Mouse (Mus musculus): Measurements from ENCODE around the gene Ppif.

The Ppif gene

GRCm38 (mm10) chr14:25693888-25694568, at the start of gene Ppif:
Gene Ppif, plus strand, starts transcription at chr14:25694154.
- peak; percentile 88 to 98 for DNase-seq (ENCODE audit: low read depth in 1 of 2, low spot score in 2 of 2)

GRCm38 (mm10) chr14:25645717-25646116, 48.2 kb upstream of the Ppif start:
- no peak for DNase-seq (ENCODE audit: low read depth in 1 of 2, low spot score in 2 of 2)

- peak; percentile 47 to 72 for DNase-seq (ENCODE audit: low read depth in 1 of 2, low spot score in 2 of 2)
Observed at GRCm38 (mm10) chr14:25646161-25646621, 47.8 kb upstream of the Ppif start.

- no peak for DNase-seq (ENCODE audit: low read depth in 1 of 2, low spot score in 2 of 2)
Observed at GRCm38 (mm10) chr14:25651131-25651530, 42.8 kb upstream of the Ppif start.

- DNase-seq (ENCODE audit: low read depth in 1 of 2, low spot score in 2 of 2): no peak
Observed at GRCm38 (mm10) chr14:25651905-25652304, 42.0 kb upstream of the Ppif start.

- no peak for DNase-seq (ENCODE audit: low read depth in 1 of 2, low spot score in 2 of 2)
Observed at GRCm38 (mm10) chr14:25654401-25655197, 39.4 kb upstream of the Ppif start.

GRCm38 (mm10) chr14:25660661-25661060, 33.3 kb upstream of the Ppif start:
- DNase-seq (ENCODE audit: low read depth in 1 of 2, low spot score in 2 of 2): no peak

GRCm38 (mm10) chr14:25661185-25661920, 32.6 kb upstream of the Ppif start:
- no peak for DNase-seq (ENCODE audit: low read depth in 1 of 2, low spot score in 2 of 2)

- no peak for DNase-seq (ENCODE audit: low read depth in 1 of 2, low spot score in 2 of 2)
Observed at GRCm38 (mm10) chr14:25663649-25664309, 30.2 kb upstream of the Ppif start.

- DNase-seq (ENCODE audit: low read depth in 1 of 2, low spot score in 2 of 2): no peak
Observed at GRCm38 (mm10) chr14:25664310-25664695, 29.7 kb upstream of the Ppif start.

- no peak for DNase-seq (ENCODE audit: low read depth in 1 of 2, low spot score in 2 of 2)
Observed at GRCm38 (mm10) chr14:25665314-25665970, 28.5 kb upstream of the Ppif start.

- no peak for DNase-seq (ENCODE audit: low read depth in 1 of 2, low spot score in 2 of 2)
Observed at GRCm38 (mm10) chr14:25666668-25667376, 27.1 kb upstream of the Ppif start.

- DNase-seq (ENCODE audit: low read depth in 1 of 2, low spot score in 2 of 2): no peak
Observed at GRCm38 (mm10) chr14:25667587-25667986, 26.4 kb upstream of the Ppif start.

GRCm38 (mm10) chr14:25679625-25680024, 14.3 kb upstream of the Ppif start:
- DNase-seq (ENCODE audit: low read depth in 1 of 2, low spot score in 2 of 2): no peak

GRCm38 (mm10) chr14:25682020-25682419, 11.9 kb upstream of the Ppif start:
- DNase-seq (ENCODE audit: low read depth in 1 of 2, low spot score in 2 of 2): no peak

GRCm38 (mm10) chr14:25686216-25686945, 7.6 kb upstream of the Ppif start:
- DNase-seq (ENCODE audit: low read depth in 1 of 2, low spot score in 2 of 2): no peak

GRCm38 (mm10) chr14:25686983-25687901, 6.7 kb upstream of the Ppif start:
- DNase-seq (ENCODE audit: low read depth in 1 of 2, low spot score in 2 of 2): no peak

- peak in 1 of 2 experiments; percentile 3 for DNase-seq (ENCODE audit: low read depth in 1 of 2, low spot score in 2 of 2)
Observed at GRCm38 (mm10) chr14:25693271-25693887, 575 bp upstream of the Ppif start.
